Mouse (Mus musculus) G1E (cell line): ENCODE results near the gene Tshr.

Source experiments
- CTCF ChIP-seq: IDR thresholded peaks from 2 replicates; pipeline ENCODE4 v1.5.1; 2012; ENCODE audit warnings: low read depth, low read length, inconsistent platforms, mixed read lengths
- GATA1 ChIP-seq: IDR thresholded peaks from 2 replicates; pipeline ENCODE4 v1.6.1; 2012; ENCODE audit warnings: borderline replicate concordance, low read length, inconsistent platforms, mixed read lengths
- POLR2AphosphoS5 ChIP-seq: IDR thresholded peaks from 2 replicates; pipeline ENCODE4 v1.6.1; 2012; ENCODE audit warnings: low read depth, low read length, inconsistent platforms; ENCODE audit not compliant: insufficient replicate concordance
- TAL1 ChIP-seq: conservative IDR thresholded peaks from 2 replicates; pipeline ENCODE4 v1.6.1; 2012; ENCODE audit warnings: low read depth, low read length, inconsistent platforms, mixed read lengths

GRCm38 (mm10) chr12:91588670-91589541 lies 204.5 kb downstream of the Tshr start:
- no peak for TF ChIP-seq CTCF
- no peak for TF ChIP-seq TAL1
- TF ChIP-seq GATA1, result no peak
- TF ChIP-seq POLR2AphosphoS5, result no peak
